18 mouse cellular contexts compared by ENCODE assay signal in genomic region chr2:37460707-37461106, GRCm38 (mm10). TPM values are rescaled to one million over a fixed set of nuclear protein-coding genes. Genes with fewer than 3 reads are reported as not detected.
DNase-seq lines count a peak whose midpoint lies in the region; ATAC-seq and TF ChIP-seq lines count a peak whose summit lies in the region.
"Had no signal": no experiment of that assay in that cellular context is flagged by ENCODE, and none has a peak within 500 bp of the region (broad histone marks: within the 10 kb centered on the region; RNA-seq: fewer than 3 reads in every experiment).

No protein-coding gene starts in this region.

- no peak overlapping the region for H3K4me2 ChIP-seq in kidney, postnatal 0 days (ENCODE audit: low read length)
- H3K4me2 ChIP-seq in lung, postnatal 0 days (replicated peaks; ENCODE audit: low read depth, low read length) = no peak overlapping the region

- 94% methylated on average over 4 of the region's 4 CpGs for WGBS in kidney, postnatal 0 days
- 95% methylated on average over 4 of the region's 4 CpGs for WGBS in lung, postnatal 0 days

- no peaks in the 10 kb centered on the region for H3K36me3 ChIP-seq in kidney, postnatal 0 days (ENCODE audit: insufficient read depth, low read length)
- H3K36me3 ChIP-seq in lung, postnatal 0 days (ENCODE audit: insufficient read depth, low read length) = no peaks in the 10 kb centered on the region

- no peaks in the 10 kb centered on the region for H3K4me1 ChIP-seq in kidney, postnatal 0 days (replicated peaks; ENCODE audit: insufficient read depth, low read length)
- H3K4me1 ChIP-seq in lung, postnatal 0 days (ENCODE audit: insufficient read depth, low read depth, low read length) = no peaks in the 10 kb centered on the region
- H3K4me1 ChIP-seq: forebrain, embryonic 10.5 days; heart, embryonic 10.5 days had no signal

- POLR2A ChIA-PET in Patski (lab: Charles Lee) = no interaction called here

- H3K4me3 ChIP-seq in kidney, postnatal 0 days (replicated peaks; ENCODE audit: low read depth, low read length) = no peak overlapping the region
- no peak overlapping the region for H3K4me3 ChIP-seq in lung, postnatal 0 days (ENCODE audit: low read depth, low read length)
- H3K4me3 ChIP-seq: forebrain, embryonic 10.5 days; heart, embryonic 10.5 days had no signal

- TF ChIP-seq CTCF in kidney, postnatal 0 days (IDR thresholded peaks at IDR 0.05; ENCODE audit: low read depth) = peak; percentile 25; the same call in 1 of the 2 replicates
- TF ChIP-seq CTCF in lung, postnatal 0 days (IDR thresholded peaks at IDR 0.05) = peak; percentile 35
- TF ChIP-seq CTCF in Patski (IDR thresholded peaks at IDR 0.05) = peak; percentile 35

- no peak for ATAC-seq in kidney, postnatal 0 days (replicated peaks; ENCODE audit: low FRiP score, low read depth)
- no peak for ATAC-seq in lung, postnatal 0 days
- no peak for ATAC-seq in Patski
- ATAC-seq: activated CD4-positive, CD25-positive, alpha-beta regulatory T cell, adult 4 months had no signal

- in situ Hi-C loops in Patski (cut with MboI; ENCODE audit: low pct_unique_long_range_greater_than_20kb) = no loop called here

- H3K27me3 ChIP-seq in kidney, postnatal 0 days (ENCODE audit: insufficient read depth, low read length) = no peaks in the 10 kb centered on the region
- H3K27me3 ChIP-seq in lung, postnatal 0 days (replicated peaks; ENCODE audit: insufficient read depth, low read length) = no peaks in the 10 kb centered on the region
- H3K27me3 ChIP-seq in Patski = no peaks in the 10 kb centered on the region

- CTCF ChIA-PET in Patski (lab: Charles Lee) = interaction anchor here (1.4 kb wide), 1 partner anchor 25 kb away, joined by 3 read pairs; no protein-coding TSS in a partner anchor

- no peak for TF ChIP-seq EP300 in lung, postnatal 0 days (IDR thresholded peaks at IDR 0.05)

- no peak overlapping the region for H3K9ac ChIP-seq in kidney, postnatal 0 days (ENCODE audit: low read depth, low read length)
- H3K9ac ChIP-seq in lung, postnatal 0 days (replicated peaks; ENCODE audit: low read depth) = no peak overlapping the region

- H3K27ac ChIP-seq in kidney, postnatal 0 days = no peak overlapping the region
- H3K27ac ChIP-seq in lung, postnatal 0 days (ENCODE audit: low read length) = no peak overlapping the region
- H3K27ac ChIP-seq: forebrain, embryonic 10.5 days; heart, embryonic 10.5 days had no signal

- DNase-seq in kidney, postnatal 0 days (ENCODE audit: low spot score) = no peak
- no peak for DNase-seq in kidney, postnatal 25 days
- DNase-seq in lung, postnatal 0 days (ENCODE audit: low spot score) = no peak
- DNase-seq in lung, postnatal 4 days = no peak
- no peak for DNase-seq in Patski (ENCODE audit: low read depth, low spot score)
- DNase-seq in cerebellum, adult 9-10 months = no peak
- DNase-seq in left cerebral cortex, adult 11 months (ENCODE audit: low spot score) = no peak
- DNase-seq: adrenal gland, adult 8-10 months; cerebellum, adult 11-12 months; cerebellum, postnatal 14 days; kidney, adult 2 months; kidney, postnatal 10 days; layer of hippocampus, postnatal 36 days; midbrain, embryonic 14.5 days; thymus, postnatal 14 days had no signal

- no peaks in the 10 kb centered on the region for H3K9me3 ChIP-seq in kidney, postnatal 0 days (replicated peaks; ENCODE audit: low read length)
- H3K9me3 ChIP-seq in lung, postnatal 0 days (ENCODE audit: low read length) = no peaks in the 10 kb centered on the region
- H3K9me3 ChIP-seq: forebrain, embryonic 10.5 days; heart, embryonic 10.5 days had no signal

RNA-seq across cellular contexts. Expression of gene Rabgap1, which starts 17.6 kb away (rescaled TPM):
- 28.3 and 30.5 TPM in 2 replicates for polyA plus RNA-seq in kidney, postnatal 0 days (2015; fragmentation: Nextera tagmentation; extraction: Ambion mirVana)
- polyA plus RNA-seq in lung, postnatal 0 days (2015; fragmentation: Nextera tagmentation; extraction: Ambion mirVana) = 22.3 and 26.7 TPM in 2 replicates
- polyA plus RNA-seq in Patski (2021) = 55.9 TPM

RNA-seq across cellular contexts. Expression of gene Zbtb6, which starts 17.7 kb away (rescaled TPM):
- 5.0 and 5.3 TPM in 2 replicates for polyA plus RNA-seq in kidney, postnatal 0 days (2015; fragmentation: Nextera tagmentation; extraction: Ambion mirVana)
- 3.1 and 3.5 TPM in 2 replicates for polyA plus RNA-seq in lung, postnatal 0 days (2015; fragmentation: Nextera tagmentation; extraction: Ambion mirVana)
- polyA plus RNA-seq in Patski (2021) = 11.5 TPM

RNA-seq across cellular contexts. Expression of gene Zbtb26, which starts 17.8 kb away (rescaled TPM):
- 3.5 and 4.8 TPM in 2 replicates for polyA plus RNA-seq in kidney, postnatal 0 days (2015; fragmentation: Nextera tagmentation; extraction: Ambion mirVana)
- polyA plus RNA-seq in lung, postnatal 0 days (2015; fragmentation: Nextera tagmentation; extraction: Ambion mirVana) = 2.2 and 2.6 TPM in 2 replicates
- 9.0 TPM for polyA plus RNA-seq in Patski (2021)

RNA-seq across cellular contexts. Expression of gene Rc3h2, which starts 38.0 kb away (rescaled TPM):
- 8.5 and 8.9 TPM in 2 replicates for polyA plus RNA-seq in kidney, postnatal 0 days (2015; fragmentation: Nextera tagmentation; extraction: Ambion mirVana)
- polyA plus RNA-seq in lung, postnatal 0 days (2015; fragmentation: Nextera tagmentation; extraction: Ambion mirVana) = 7.6 and 9.3 TPM in 2 replicates
- polyA plus RNA-seq in Patski (2021) = 24.0 TPM

RNA-seq across cellular contexts. Expression of gene Gpr21, which starts 55.4 kb away (rescaled TPM):
- 0.67 and 1.0 TPM in 2 replicates for polyA plus RNA-seq in kidney, postnatal 0 days (2015; fragmentation: Nextera tagmentation; extraction: Ambion mirVana)
- polyA plus RNA-seq in lung, postnatal 0 days (2015; fragmentation: Nextera tagmentation; extraction: Ambion mirVana) = 0.94 and 1.5 TPM in 2 replicates
- 0.05 TPM for polyA plus RNA-seq in Patski (2021)
